Mouse (Mus musculus): ENCODE measurements at regions not wholly inside any gene's neighbourhood (a gene's known extent, or its start where the extent isn't known, plus 50 kb on each side); places are given as distances from the start of the nearest gene placed in this dataset.

GRCm38 (mm10) chr5:107035376-107035775, 71.3 kb downstream of the Cdc7 start:
- DNase-seq, result no peak

- DNase-seq, result no peak
Observed at GRCm38 (mm10) chr5:107035782-107036181, 71.7 kb downstream of the Cdc7 start.

GRCm38 (mm10) chr5:107036475-107036874, 72.4 kb downstream of the Cdc7 start:
- no peak for DNase-seq

- DNase-seq, result no peak
Observed at GRCm38 (mm10) chr5:107037087-107037486, 73.0 kb downstream of the Cdc7 start.

- no peak for DNase-seq
Observed at GRCm38 (mm10) chr5:107039340-107039739, 75.2 kb downstream of the Cdc7 start.

- DNase-seq, result no peak
Observed at GRCm38 (mm10) chr5:107039956-107040355, 75.8 kb downstream of the Cdc7 start.

- DNase-seq, result no peak
Observed at GRCm38 (mm10) chr5:107040489-107040888, 76.4 kb downstream of the Cdc7 start.

- no peak for DNase-seq
Observed at GRCm38 (mm10) chr5:107045163-107045562, 81.0 kb downstream of the Cdc7 start.

- DNase-seq, result peak; percentile 44
Observed at GRCm38 (mm10) chr5:107046501-107046931, 82.4 kb downstream of the Cdc7 start.

GRCm38 (mm10) chr5:107048607-107049006, 84.5 kb downstream of the Cdc7 start:
- no peak for DNase-seq

- DNase-seq, result no peak
Observed at GRCm38 (mm10) chr5:107050076-107050475, 86.0 kb downstream of the Cdc7 start.

- peak; percentile 15 for DNase-seq
Observed at GRCm38 (mm10) chr5:107051868-107052267, 87.7 kb downstream of the Cdc7 start.

- DNase-seq, result no peak
Observed at GRCm38 (mm10) chr5:107054900-107055452, 90.9 kb downstream of the Cdc7 start.

- DNase-seq, result no peak
Observed at GRCm38 (mm10) chr5:107055455-107055854, 91.3 kb downstream of the Cdc7 start.
